Comparison of ENCODE assay signal across 11 mouse cellular contexts in genomic region chr5:120761901-120762300, GRCm38 (mm10). TPM values are rescaled to one million over a fixed set of nuclear protein-coding genes. Genes with fewer than 3 reads are reported as not detected.
DNase-seq lines count a peak whose midpoint lies in the region; ATAC-seq and TF ChIP-seq lines count a peak whose summit lies in the region.
"Had no signal": no experiment of that assay in that cellular context is flagged by ENCODE, and none has a peak within 500 bp of the region (broad histone marks: within the 10 kb centered on the region; RNA-seq: fewer than 3 reads in every experiment).

No protein-coding gene starts in this region.

- peaks cover 13% of the 10 kb centered on the region for H3K4me1 ChIP-seq in heart, embryonic 10.5 days
- H3K4me1 ChIP-seq in heart, embryonic 16.5 days (ENCODE audit: control insufficient read depth, insufficient read depth, low read length): no peaks in the 10 kb centered on the region; the same call in 1 of the 2 replicates
- H3K4me1 ChIP-seq in midbrain, postnatal 0 days (ENCODE audit: insufficient read depth, low read length): no peaks in the 10 kb centered on the region

- no peak for DNase-seq in heart, embryonic 10.5 days (ENCODE audit: low spot score)
- DNase-seq in heart, postnatal 25 days (ENCODE audit: low spot score): no peak
- DNase-seq in brain, adult 2 months (ENCODE audit: low read depth, low spot score): peak; percentile 7
- peak; percentile 27 for DNase-seq in midbrain, postnatal 0 days (ENCODE audit: low spot score)
- DNase-seq in spleen, postnatal 4 days (ENCODE audit: low spot score in 2 of 2): no peak
- DNase-seq in Muller cell, postnatal 12 days (ENCODE audit: inconsistent ontology term): no peak
- no peak for DNase-seq in lung, postnatal 14 days
- DNase-seq: thymus, postnatal 25 days had no signal

- H3K4me2 ChIP-seq in heart, embryonic 16.5 days (ENCODE audit: low read depth, low read length): peak overlapping the region; percentile 30; the same call in 1 of the 2 replicates
- no peak overlapping the region for H3K4me2 ChIP-seq in midbrain, postnatal 0 days (ENCODE audit: low read depth, low read length, poor library complexity, severe bottlenecking)

- H3K27me3 ChIP-seq in heart, embryonic 10.5 days (ENCODE audit: insufficient read depth, poor library complexity, severe bottlenecking): peaks cover 13% of the 10 kb centered on the region; the same call in 1 of the 2 replicates
- no peaks in the 10 kb centered on the region for H3K27me3 ChIP-seq in heart, embryonic 16.5 days (ENCODE audit: control insufficient read depth, insufficient read depth, low read length)
- no peaks in the 10 kb centered on the region for H3K27me3 ChIP-seq in midbrain, postnatal 0 days (ENCODE audit: insufficient read depth, low read length)

- no peak overlapping the region for H3K27ac ChIP-seq in heart, embryonic 10.5 days
- 0 out of 2 replicates have a peak overlapping the region, but pooled peaks have one; percentile 8 for H3K27ac ChIP-seq in heart, embryonic 16.5 days (ENCODE audit: low read length)
- H3K27ac ChIP-seq in midbrain, postnatal 0 days (ENCODE audit: low read depth, low read length): no peak overlapping the region

- H3K9ac ChIP-seq in heart, embryonic 16.5 days (ENCODE audit: low read length): no peak overlapping the region
- H3K9ac ChIP-seq in midbrain, postnatal 0 days (replicated peaks; ENCODE audit: low read length, poor library complexity, severe bottlenecking): no peak overlapping the region

- H3K9me3 ChIP-seq in heart, embryonic 10.5 days: no peaks in the 10 kb centered on the region
- no peaks in the 10 kb centered on the region for H3K9me3 ChIP-seq in heart, embryonic 16.5 days (replicated peaks; ENCODE audit: control insufficient read depth, low read length)
- H3K9me3 ChIP-seq in midbrain, postnatal 0 days (ENCODE audit: low read length): no peaks in the 10 kb centered on the region

- 0 out of 2 replicates have a peak, but pooled peaks have one; percentile 32 for ATAC-seq in heart, embryonic 16.5 days (replicated peaks; ENCODE audit: extremely low read depth, insufficient read depth, low FRiP score)
- ATAC-seq in midbrain, postnatal 0 days (ENCODE audit: low FRiP score): no peak

- peak overlapping the region; percentile 15; the same call in 1 of the 2 replicates for H3K4me3 ChIP-seq in heart, embryonic 10.5 days
- H3K4me3 ChIP-seq in heart, embryonic 16.5 days (ENCODE audit: low read length): no peak overlapping the region
- no peak overlapping the region for H3K4me3 ChIP-seq in midbrain, postnatal 0 days (ENCODE audit: low read depth, low read length)

- intact Hi-C loops in heart, postnatal 25 days (cut with DNase I): no loop called here

- TF ChIP-seq CTCF in midbrain, postnatal 0 days (IDR thresholded peaks at IDR 0.05): no peak

- WGBS in heart, embryonic 10.5 days: 14% methylated on average over 6 of the region's 6 CpGs
- 27% methylated on average over 6 of the region's 6 CpGs for WGBS in heart, embryonic 16.5 days
- 31% methylated on average over 6 of the region's 6 CpGs for WGBS in midbrain, postnatal 0 days

- no peaks in the 10 kb centered on the region for H3K36me3 ChIP-seq in heart, embryonic 10.5 days
- no peaks in the 10 kb centered on the region for H3K36me3 ChIP-seq in heart, embryonic 16.5 days (ENCODE audit: control insufficient read depth, insufficient read depth)
- no peaks in the 10 kb centered on the region for H3K36me3 ChIP-seq in midbrain, postnatal 0 days (ENCODE audit: insufficient read depth, low read length)

RNA-seq across cellular contexts. Expression of gene Oas2, which starts 12.2 kb away (rescaled TPM):
- polyA plus RNA-seq in heart, embryonic 10.5 days (2016; fragmentation: Nextera tagmentation; extraction: Ambion mirVana): not detected in 2 replicates
- under 1 TPM; 0.57 to 0.78 TPM for total RNA-seq in heart, postnatal 25 days (2021)
- 0.22 and 0.46 TPM in 2 replicates for polyA plus RNA-seq in heart, embryonic 16.5 days (2015; fragmentation: Nextera tagmentation; extraction: Ambion mirVana)
- 0.27 and 1.4 TPM in 2 replicates for total RNA-seq in midbrain, postnatal 0 days (2014; rRNA removed)
- polyA plus RNA-seq in midbrain, postnatal 0 days (2015; fragmentation: Nextera tagmentation; extraction: Ambion mirVana): 0.31 and 0.37 TPM in 2 replicates

RNA-seq across cellular contexts. Expression of gene Oas3, which starts 15.6 kb away (rescaled TPM):
- 0.29 and 0.37 TPM in 2 replicates for polyA plus RNA-seq in heart, embryonic 10.5 days (2016; fragmentation: Nextera tagmentation; extraction: Ambion mirVana)
- total RNA-seq in heart, postnatal 25 days (2021): under 1 TPM; 0.10 to 0.17 TPM
- polyA plus RNA-seq in heart, embryonic 16.5 days (2015; fragmentation: Nextera tagmentation; extraction: Ambion mirVana): 0.59 and 0.80 TPM in 2 replicates
- 0.80 and 1.3 TPM in 2 replicates for total RNA-seq in midbrain, postnatal 0 days (2014; rRNA removed)
- polyA plus RNA-seq in midbrain, postnatal 0 days (2015; fragmentation: Nextera tagmentation; extraction: Ambion mirVana): 0.54 and 0.57 TPM in 2 replicates
- total RNA-seq: layer of hippocampus, postnatal 14 days had no signal

RNA-seq across cellular contexts. Expression of gene Oas1e, which starts 33.4 kb away (rescaled TPM):
- 0.08 TPM in 1 of 2 replicates, not detected in the other for polyA plus RNA-seq in heart, embryonic 10.5 days (2016; fragmentation: Nextera tagmentation; extraction: Ambion mirVana)
- not detected for total RNA-seq in heart, postnatal 25 days (2021)
- not detected in 2 replicates for polyA plus RNA-seq in heart, embryonic 16.5 days (2015; fragmentation: Nextera tagmentation; extraction: Ambion mirVana)
- total RNA-seq in midbrain, postnatal 0 days (2014; rRNA removed): 0.28 and 1.0 TPM in 2 replicates
- 0.49 and 0.68 TPM in 2 replicates for polyA plus RNA-seq in midbrain, postnatal 0 days (2015; fragmentation: Nextera tagmentation; extraction: Ambion mirVana)
- total RNA-seq: layer of hippocampus, postnatal 14 days; MEL had no signal

RNA-seq across cellular contexts. Expression of gene Dtx1, which starts 50.2 kb away (rescaled TPM):
- polyA plus RNA-seq in heart, embryonic 10.5 days (2016; fragmentation: Nextera tagmentation; extraction: Ambion mirVana): 0.28 and 0.41 TPM in 2 replicates
- 1 to 10 TPM; 1.8 to 1.9 TPM for total RNA-seq in heart, postnatal 25 days (2021)
- 6.7 and 11.2 TPM in 2 replicates for polyA plus RNA-seq in heart, embryonic 16.5 days (2015; fragmentation: Nextera tagmentation; extraction: Ambion mirVana)
- 240 and 242 TPM in 2 replicates for total RNA-seq in midbrain, postnatal 0 days (2014; rRNA removed)
- 63.0 and 67.9 TPM in 2 replicates for polyA plus RNA-seq in midbrain, postnatal 0 days (2015; fragmentation: Nextera tagmentation; extraction: Ambion mirVana)

RNA-seq across cellular contexts. Expression of gene Oas1c, which starts 50.4 kb away (rescaled TPM):
- polyA plus RNA-seq in heart, embryonic 10.5 days (2016; fragmentation: Nextera tagmentation; extraction: Ambion mirVana): 0.28 and 0.46 TPM in 2 replicates
- under 1 TPM; 0.10 to 0.48 TPM for total RNA-seq in heart, postnatal 25 days (2021)
- 0.60 and 0.77 TPM in 2 replicates for polyA plus RNA-seq in heart, embryonic 16.5 days (2015; fragmentation: Nextera tagmentation; extraction: Ambion mirVana)
- total RNA-seq in midbrain, postnatal 0 days (2014; rRNA removed): 0.71 and 0.99 TPM in 2 replicates
- 0.59 and 0.62 TPM in 2 replicates for polyA plus RNA-seq in midbrain, postnatal 0 days (2015; fragmentation: Nextera tagmentation; extraction: Ambion mirVana)

Comparison
In these comparisons a context has a peak if more than half of its experiments do, and no peak if none do; other contexts are left out.
1. DNase-seq: peak in brain, adult 2 months (single experiment) and midbrain, postnatal 0 days (single experiment); none in heart, embryonic 10.5 days (single experiment), heart, postnatal 25 days (single experiment), spleen, postnatal 4 days (0 of 2), Muller cell, postnatal 12 days (single experiment) and lung, postnatal 14 days (single experiment).